Mouse (Mus musculus) gastrocnemius, postnatal 25 days (tissue): Measurements from ENCODE around the gene Fnbp1. TPM values are rescaled to one million over a fixed set of nuclear protein-coding genes. Genes with fewer than 3 reads are reported as not detected.

Experiments used
- total RNA-seq, 2 experiments: library from RNA; stranded (reverse); gene quantifications; 1 replicate in 1 of 2; 2 replicates in 1 of 2; pipeline ENCODE4 v1.2.3; 2021

The Fnbp1 gene
- total RNA-seq, 2 experiments from 2014 or later: 10.1 to 10.9 TPM

Other genes starting within 250 kb of the Fnbp1 start
- 1 to 10 TPM; 4.1 to 6.9 TPM for gene Ptges, start 212.1 kb downstream of the Fnbp1 start, total RNA-seq
- gene Tor1b, start 189.0 kb downstream of the Fnbp1 start, total RNA-seq: 10 to 100 TPM; 19.0 to 19.3 TPM
- gene Tor1a, start 174.1 kb downstream of the Fnbp1 start, total RNA-seq: 1 to 10 TPM; 4.3 to 5.9 TPM
- 10 to 100 TPM; 21.2 to 21.3 TPM for gene BC005624, start 159.8 kb downstream of the Fnbp1 start, total RNA-seq
- gene Usp20, start 159.7 kb downstream of the Fnbp1 start, total RNA-seq: 10 to 100 TPM in 1 of 2 experiments, 1 to 10 TPM in 1; 8.4 to 14.3 TPM
- 10 to 100 TPM; 24.1 to 24.8 TPM for gene Gpr107, start 10.3 kb upstream of the Fnbp1 start, total RNA-seq
- 1 to 10 TPM; 4.7 to 4.8 TPM for gene Ncs1, start 103.8 kb upstream of the Fnbp1 start, total RNA-seq
- gene Hmcn2, start 172.4 kb upstream of the Fnbp1 start, total RNA-seq: 10 to 100 TPM; 33.0 to 38.1 TPM